Mouse (Mus musculus): Measurements from ENCODE around the gene Klhl3.

- TF ChIP-seq CTCF (IDR thresholded peaks at IDR 0.05) (no peak), POLR2A (IDR thresholded peaks at IDR 0.05; ENCODE audit: insufficient read depth, low read depth, low read length) (no peak)
Measured at GRCm38 (mm10) chr13:58023726-58024453, 89.5 kb downstream of the Klhl3 start.

Measured in heart, adult 2 months (tissue).